Mouse (Mus musculus) myocyte (in vitro differentiated cells): ENCODE data around the gene Mgat2. TPM values are rescaled to one million over a fixed set of nuclear protein-coding genes. Genes with fewer than 3 reads are reported as not detected.

Experiments used
- H3K27me3 ChIP-seq: one replicate; pipeline ENCODE4 v1.6.1; 2011; ENCODE audit not compliant: control insufficient read depth, insufficient read depth, insufficient read length
- H3K36me3 ChIP-seq: one replicate; pipeline ENCODE4 v1.6.1; 2011; ENCODE audit not compliant: control insufficient read depth, insufficient read depth
- H3K4me2 ChIP-seq: one replicate; pipeline ENCODE4 v1.6.1; 2011; ENCODE audit warnings: low read depth, control low read depth
- H3K4me3 ChIP-seq: one replicate; pipeline ENCODE4 v1.5.1; 2011; ENCODE audit warnings: mild to moderate bottlenecking, control low read depth, moderate library complexity
- H3K79me2 ChIP-seq: one replicate; pipeline ENCODE4 v1.6.1; 2011; ENCODE audit not compliant: control insufficient read depth, insufficient read depth
- H3ac ChIP-seq: one replicate; pipeline ENCODE4 v1.6.1; 2011; ENCODE audit not compliant: control insufficient read depth, insufficient read length
- CEBPB ChIP-seq: IDR thresholded peaks from 2 replicates; pipeline ENCODE4 v1.6.1; 2011; ENCODE audit warnings: mild to moderate bottlenecking, moderate library complexity; ENCODE audit not compliant: poor library complexity, insufficient read depth, severe bottlenecking
- E2F4 ChIP-seq: IDR thresholded peaks from one replicate; pipeline ENCODE4 v1.6.1; 2011; ENCODE audit warnings: mild to moderate bottlenecking, control low read depth, moderate library complexity; ENCODE audit not compliant: insufficient read depth
- MAX ChIP-seq: IDR thresholded peaks from one replicate; pipeline ENCODE4 v1.6.1; 2011; ENCODE audit warnings: low read depth, mild to moderate bottlenecking, control low read depth
- MYOD1 ChIP-seq, 3 experiments: IDR thresholded peaks; one replicate each; pipeline ENCODE4 v1.6.1; 2011; ENCODE audit warnings: control low read depth in 2 of 3, low read depth in 2 of 3, mild to moderate bottlenecking in 2 of 3, moderate library complexity in 1 of 3; ENCODE audit not compliant: insufficient read length in 2 of 3, control insufficient read depth in 1 of 3
- MYOG ChIP-seq, 3 experiments: IDR thresholded peaks; one replicate each; pipeline ENCODE4 v1.6.1; 2011; ENCODE audit warnings: control low read depth in 2 of 3, low read depth in 2 of 3, mild to moderate bottlenecking in 2 of 3; ENCODE audit not compliant: insufficient read length in 2 of 3, control insufficient read depth in 1 of 3, insufficient read depth in 1 of 3
- POLR2A ChIP-seq: IDR thresholded peaks from one replicate; pipeline ENCODE4 v1.6.1; 2011; ENCODE audit warnings: low read depth, mild to moderate bottlenecking, control low read depth, moderate library complexity; ENCODE audit not compliant: insufficient read length
- POLR2AphosphoS2 ChIP-seq: IDR thresholded peaks from one replicate; pipeline ENCODE4 v1.6.1; 2011; ENCODE audit warnings: low read depth, control low read depth; ENCODE audit not compliant: insufficient read length
- REST ChIP-seq: IDR thresholded peaks from one replicate; pipeline ENCODE4 v1.6.1; 2011; ENCODE audit warnings: mild to moderate bottlenecking, control low read depth, moderate library complexity; ENCODE audit not compliant: insufficient read depth, insufficient read length
- SRF ChIP-seq: IDR thresholded peaks from one replicate; pipeline ENCODE4 v1.6.1; 2011; ENCODE audit warnings: low read depth; ENCODE audit not compliant: control insufficient read depth, insufficient read length
- TCF12 ChIP-seq: IDR thresholded peaks from one replicate; pipeline ENCODE4 v1.6.1; 2011; ENCODE audit warnings: mild to moderate bottlenecking, control low read depth; ENCODE audit not compliant: poor library complexity, insufficient read depth, severe bottlenecking
- TCF3 ChIP-seq: IDR thresholded peaks from one replicate; pipeline ENCODE4 v1.6.1; 2011; ENCODE audit warnings: low read depth, control low read depth; ENCODE audit not compliant: insufficient read length
- USF1 ChIP-seq: IDR thresholded peaks from one replicate; pipeline ENCODE4 v1.6.1; 2011; ENCODE audit warnings: low read depth, mild to moderate bottlenecking, control low read depth, moderate library complexity
- polyA plus RNA-seq: library from polyadenylated mRNA; unstranded; fragments of >200 nt; fragmentation: generic; extraction: Trizol; gene quantifications from one replicate; pipeline ENCODE4 v1.2.1, GENCODE M21; 2012; ENCODE audit warnings: missing spikeins

The Mgat2 gene
- polyA plus RNA-seq, 1 experiment = 20.7 TPM

- TF ChIP-seq E2F4 = no peak
- no peak for TF ChIP-seq TCF12
- no peak for TF ChIP-seq TCF3
- no peak for TF ChIP-seq CEBPB
- TF ChIP-seq POLR2AphosphoS2 = no peak
- TF ChIP-seq MAX = no peak
- TF ChIP-seq POLR2A = no peak
- Histone ChIP-seq H3K79me2 (no peaks in the 10 kb centered on the region), H3K36me3 (peaks cover 3% of the 10 kb centered on the region), H3K4me3 (no peak overlapping the region), H3K4me2 (no peak overlapping the region), H3K27me3 (no peaks in the 10 kb centered on the region), H3ac (no peak overlapping the region)
Measured at GRCm38 (mm10) chr12:69150049-69150448, 33.9 kb upstream of the Mgat2 start.

GRCm38 (mm10) chr12:69155923-69156322, 28.0 kb upstream of the Mgat2 start:
- Histone ChIP-seq H3K36me3 (peaks cover 23% of the 10 kb centered on the region), H3K4me2 (no peak overlapping the region), H3K4me3 (no peak overlapping the region), H3K79me2 (peaks cover 15% of the 10 kb centered on the region), H3K27me3 (no peaks in the 10 kb centered on the region), H3ac (no peak overlapping the region)
- no peak for TF ChIP-seq MAX
- no peak for TF ChIP-seq POLR2A
- no peak for TF ChIP-seq TCF12
- TF ChIP-seq POLR2AphosphoS2 = no peak
- TF ChIP-seq USF1 = no peak
- TF ChIP-seq TCF3 = no peak

- no peak overlapping the region for H3K4me2 ChIP-seq
- H3ac ChIP-seq = no peak overlapping the region
- peaks cover 23% of the 10 kb centered on the region for H3K36me3 ChIP-seq
- TF ChIP-seq POLR2AphosphoS2 (peak; percentile 35), MAX (no peak), TCF3 (no peak)
- H3K27me3 ChIP-seq = no peaks in the 10 kb centered on the region
- H3K79me2 ChIP-seq = peaks cover 15% of the 10 kb centered on the region
- H3K4me3 ChIP-seq = no peak overlapping the region
Measured at GRCm38 (mm10) chr12:69156436-69156835, 27.5 kb upstream of the Mgat2 start.

- peak overlapping the region; percentile 69 for H3K4me3 ChIP-seq
- no peak overlapping the region for H3ac ChIP-seq
- peak overlapping the region; percentile 90 for H3K4me2 ChIP-seq
- TF ChIP-seq TCF12 = no peak
- TF ChIP-seq MYOD1 (IDR thresholded peaks at IDR 0.05; ENCODE audit: control insufficient read depth in 1 of 3, insufficient read length in 2 of 3, low read depth in 2 of 3) = no peak
- no peak for TF ChIP-seq SRF
- no peak for TF ChIP-seq POLR2AphosphoS2
- no peak for TF ChIP-seq CEBPB
- no peak for TF ChIP-seq POLR2A
- TF ChIP-seq MYOG (IDR thresholded peaks at IDR 0.05; ENCODE audit: control insufficient read depth in 1 of 3, insufficient read depth in 1 of 3, insufficient read length in 2 of 3, low read depth in 2 of 3) = no peak
- no peak for TF ChIP-seq REST
- TF ChIP-seq USF1 = no peak
- TF ChIP-seq MAX = no peak
- TF ChIP-seq TCF3 = no peak
- no peak for TF ChIP-seq E2F4
- H3K27me3 ChIP-seq = no peaks in the 10 kb centered on the region
- peaks cover 23% of the 10 kb centered on the region for H3K36me3 ChIP-seq
- H3K79me2 ChIP-seq = peaks cover 15% of the 10 kb centered on the region
Measured at GRCm38 (mm10) chr12:69157107-69157506, 26.9 kb upstream of the Mgat2 start.

- Histone ChIP-seq H3ac (peak overlapping the region; percentile 97), H3K27me3 (no peaks in the 10 kb centered on the region), H3K36me3 (peaks cover 23% of the 10 kb centered on the region), H3K79me2 (peaks cover 15% of the 10 kb centered on the region), H3K4me2 (peak overlapping the region; percentile 90), H3K4me3 (peak overlapping the region; percentile 69)
- TF ChIP-seq TCF12 (no peak), E2F4 (no peak), SRF (no peak), USF1 (no peak), MYOG (IDR thresholded peaks at IDR 0.05; ENCODE audit: control insufficient read depth in 1 of 3, insufficient read depth in 1 of 3, insufficient read length in 2 of 3, low read depth in 2 of 3) (no peak), MAX (no peak), REST (no peak), MYOD1 (IDR thresholded peaks at IDR 0.05; ENCODE audit: control insufficient read depth in 1 of 3, insufficient read length in 2 of 3, low read depth in 2 of 3) (no peak), TCF3 (no peak), POLR2A (no peak), POLR2AphosphoS2 (no peak), CEBPB (no peak)
Measured at GRCm38 (mm10) chr12:69158366-69158764, 25.6 kb upstream of the Mgat2 start.
